Comparison of ENCODE assay signal across 8 mouse cellular contexts in the genomic region with DNA sequence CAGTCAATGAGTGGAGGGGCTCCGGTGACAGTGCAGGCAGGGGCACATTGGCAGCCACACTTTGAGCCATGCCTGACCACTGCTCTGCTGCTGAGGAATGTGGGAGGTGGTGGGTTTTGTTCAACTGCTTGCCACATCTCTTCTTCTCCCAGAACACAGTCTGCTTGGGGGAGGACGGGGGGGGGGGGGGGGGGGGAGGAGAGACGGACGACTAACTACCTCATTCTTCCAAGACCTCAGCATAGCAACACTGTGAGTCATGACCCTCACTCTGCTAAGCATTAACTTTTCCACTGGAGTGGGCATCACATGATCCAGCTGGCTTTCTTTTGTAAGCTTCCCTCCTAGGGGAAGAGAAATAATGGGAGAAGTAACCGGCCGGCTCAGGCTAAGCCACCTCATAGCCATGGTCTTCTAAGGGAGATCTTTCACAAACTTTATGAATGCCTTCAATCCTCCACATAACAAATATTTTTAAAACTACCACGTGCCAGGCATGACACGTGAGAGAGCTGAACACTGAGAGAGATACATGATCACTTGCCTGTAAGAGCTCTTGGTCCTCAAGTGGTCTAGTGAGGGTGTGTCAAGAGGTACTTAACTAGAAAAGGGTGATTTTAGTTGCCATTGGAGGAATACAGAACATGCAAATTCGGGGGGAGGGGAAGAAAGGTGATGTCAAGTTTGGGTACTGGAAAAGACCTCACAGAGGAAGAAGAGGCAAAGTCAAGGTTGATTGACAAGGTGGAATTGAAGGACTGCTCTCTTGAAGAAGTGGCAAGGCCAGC. TPM values are rescaled to one million over a fixed set of nuclear protein-coding genes. Genes with fewer than 3 reads are reported as not detected.
DNase-seq lines count a peak whose midpoint lies in the region; ATAC-seq lines count a peak whose summit lies in the region.

No protein-coding gene starts in this region.

- no peak overlapping the region for H3K4me3 ChIP-seq in forebrain, embryonic 10.5 days
- H3K4me3 ChIP-seq in forebrain, embryonic 11.5 days (ENCODE audit: low read depth, low read length) = no peak overlapping the region
- no peak overlapping the region for H3K4me3 ChIP-seq in embryonic facial prominence, embryonic 14.5 days (ENCODE audit: low read depth, low read length)
- H3K4me3 ChIP-seq in kidney, embryonic 14.5 days (ENCODE audit: low read length) = no peak overlapping the region
- H3K4me3 ChIP-seq in forebrain, embryonic 14.5 days (ENCODE audit: low read depth, low read length) = no peak overlapping the region

- no peaks in the 10 kb centered on the region for H3K27me3 ChIP-seq in forebrain, embryonic 10.5 days (ENCODE audit: poor library complexity, severe bottlenecking)
- H3K27me3 ChIP-seq in forebrain, embryonic 11.5 days (ENCODE audit: control insufficient read depth, insufficient read depth, low read length) = no peaks in the 10 kb centered on the region
- no peaks in the 10 kb centered on the region for H3K27me3 ChIP-seq in embryonic facial prominence, embryonic 14.5 days (replicated peaks; ENCODE audit: control insufficient read depth, insufficient read depth, low read length)
- no peaks in the 10 kb centered on the region for H3K27me3 ChIP-seq in kidney, embryonic 14.5 days (ENCODE audit: control insufficient read depth, insufficient read depth, low read length)
- no peaks in the 10 kb centered on the region for H3K27me3 ChIP-seq in forebrain, embryonic 14.5 days (replicated peaks; ENCODE audit: control insufficient read depth, insufficient read depth, low read length)

- H3K4me1 ChIP-seq in forebrain, embryonic 10.5 days = peaks cover 25% of the 10 kb centered on the region
- H3K4me1 ChIP-seq in forebrain, embryonic 11.5 days (replicated peaks; ENCODE audit: control insufficient read depth, insufficient read depth, low read length) = no peaks in the 10 kb centered on the region
- peaks cover 11% of the 10 kb centered on the region for H3K4me1 ChIP-seq in embryonic facial prominence, embryonic 14.5 days (ENCODE audit: control insufficient read depth, insufficient read depth, low read length)
- H3K4me1 ChIP-seq in kidney, embryonic 14.5 days (ENCODE audit: control insufficient read depth, insufficient read depth, low read length) = peaks cover 31% of the 10 kb centered on the region
- H3K4me1 ChIP-seq in forebrain, embryonic 14.5 days (ENCODE audit: control insufficient read depth, insufficient read depth, low read length) = no peaks in the 10 kb centered on the region

- no peak overlapping the region for H3K9ac ChIP-seq in forebrain, embryonic 11.5 days (ENCODE audit: low read length)
- H3K9ac ChIP-seq in embryonic facial prominence, embryonic 14.5 days (ENCODE audit: low read depth, low read length) = no peak overlapping the region
- H3K9ac ChIP-seq in kidney, embryonic 14.5 days (ENCODE audit: low read depth, low read length) = no peak overlapping the region
- no peak overlapping the region for H3K9ac ChIP-seq in forebrain, embryonic 14.5 days (ENCODE audit: low read length)

- H3K9me3 ChIP-seq in forebrain, embryonic 10.5 days = no peaks in the 10 kb centered on the region
- H3K9me3 ChIP-seq in forebrain, embryonic 11.5 days (ENCODE audit: control insufficient read depth, low read length) = no peaks in the 10 kb centered on the region
- no peaks in the 10 kb centered on the region for H3K9me3 ChIP-seq in embryonic facial prominence, embryonic 14.5 days (ENCODE audit: control insufficient read depth, low read length)
- H3K9me3 ChIP-seq in kidney, embryonic 14.5 days (ENCODE audit: control insufficient read depth, low read length) = no peaks in the 10 kb centered on the region
- no peaks in the 10 kb centered on the region for H3K9me3 ChIP-seq in forebrain, embryonic 14.5 days (replicated peaks; ENCODE audit: control insufficient read depth, low read length)

- no peak for DNase-seq in forebrain, embryonic 10.5 days (ENCODE audit: extremely low spot score, low spot score)
- no peak for DNase-seq in forebrain, embryonic 11.5 days (ENCODE audit: low spot score)
- peak; percentile 60 for DNase-seq in embryonic facial prominence, embryonic 14.5 days (ENCODE audit: low spot score)
- no peak for DNase-seq in thymus, adult 18-20 months
- DNase-seq in forebrain, embryonic 14.5 days (ENCODE audit: low spot score) = no peak

- ATAC-seq in forebrain, embryonic 11.5 days (replicated peaks; ENCODE audit: low FRiP score) = no peak; the same call in 1 of the 2 replicates
- ATAC-seq in embryonic facial prominence, embryonic 14.5 days (ENCODE audit: low read depth) = peak; percentile 65; the same call in 1 of the 2 replicates
- peak; percentile 76 for ATAC-seq in kidney, embryonic 14.5 days (ENCODE audit: low FRiP score, low TSS enrichment)
- peak; percentile 56 for ATAC-seq in megakaryocyte progenitor cell, adult 5-6 weeks (replicated peaks; ENCODE audit: poor library complexity)
- ATAC-seq in erythroid progenitor cell, adult 5-6 weeks (replicated peaks; ENCODE audit: low FRiP score, poor library complexity, severe bottlenecking) = no peak
- no peak for ATAC-seq in forebrain, embryonic 14.5 days

- peak overlapping the region; percentile 58; the same call in 1 of the 2 replicates for H3K27ac ChIP-seq in forebrain, embryonic 10.5 days
- H3K27ac ChIP-seq in forebrain, embryonic 11.5 days (ENCODE audit: low read depth, low read length) = no peak overlapping the region
- H3K27ac ChIP-seq in embryonic facial prominence, embryonic 14.5 days (replicated peaks; ENCODE audit: low read depth, low read length) = no peak overlapping the region
- H3K27ac ChIP-seq in kidney, embryonic 14.5 days (ENCODE audit: low read depth, low read length) = peak overlapping the region; percentile 94
- no peak overlapping the region for H3K27ac ChIP-seq in forebrain, embryonic 14.5 days (ENCODE audit: low read depth, low read length)

- 59% methylated on average over 7 of the region's 9 CpGs for WGBS in forebrain, embryonic 10.5 days
- WGBS in forebrain, embryonic 11.5 days = 57% methylated on average over 7 of the region's 9 CpGs
- 51% methylated on average over 8 of the region's 9 CpGs for WGBS in embryonic facial prominence, embryonic 14.5 days
- 60% methylated on average over 6 of the region's 9 CpGs for WGBS in kidney, embryonic 14.5 days
- 36% methylated on average over 8 of the region's 9 CpGs for WGBS in forebrain, embryonic 14.5 days

- H3K36me3 ChIP-seq in forebrain, embryonic 10.5 days (replicated peaks) = no peaks in the 10 kb centered on the region
- H3K36me3 ChIP-seq in forebrain, embryonic 11.5 days (ENCODE audit: control insufficient read depth, insufficient read depth, low read length) = no peaks in the 10 kb centered on the region
- H3K36me3 ChIP-seq in embryonic facial prominence, embryonic 14.5 days (ENCODE audit: control insufficient read depth, insufficient read depth, low read length) = no peaks in the 10 kb centered on the region
- H3K36me3 ChIP-seq in kidney, embryonic 14.5 days (ENCODE audit: control insufficient read depth, insufficient read depth, low read length) = no peaks in the 10 kb centered on the region
- H3K36me3 ChIP-seq in forebrain, embryonic 14.5 days (ENCODE audit: control insufficient read depth, insufficient read depth, low read length) = no peaks in the 10 kb centered on the region

- no peak overlapping the region for H3K4me2 ChIP-seq in forebrain, embryonic 11.5 days (ENCODE audit: low read depth, low read length, severe bottlenecking)
- no peak overlapping the region for H3K4me2 ChIP-seq in embryonic facial prominence, embryonic 14.5 days (ENCODE audit: low read depth, low read length)
- no peak overlapping the region for H3K4me2 ChIP-seq in kidney, embryonic 14.5 days (replicated peaks; ENCODE audit: low read depth, low read length)
- no peak overlapping the region for H3K4me2 ChIP-seq in forebrain, embryonic 14.5 days (ENCODE audit: low read length)

RNA-seq across cellular contexts. Expression of gene Myof, which starts 17.9 kb away (rescaled TPM):
- 1.9 and 2.3 TPM in 2 replicates for polyA plus RNA-seq in forebrain, embryonic 10.5 days (2016; fragmentation: Nextera tagmentation; extraction: Ambion mirVana)
- 4.7 and 4.9 TPM in 2 replicates for polyA plus RNA-seq in forebrain, embryonic 11.5 days (2014; fragmentation: Nextera tagmentation; extraction: Ambion mirVana)
- polyA plus RNA-seq in embryonic facial prominence, embryonic 14.5 days (2014; fragmentation: Nextera tagmentation; extraction: Ambion mirVana) = 24.0 and 24.6 TPM in 2 replicates
- 14.5 and 17.1 TPM in 2 replicates for polyA plus RNA-seq in kidney, embryonic 14.5 days (2014; fragmentation: Nextera tagmentation; extraction: Ambion mirVana)
- total RNA-seq in megakaryocyte progenitor cell, adult 5-6 weeks (2015) = 3.1 and 3.5 TPM in 2 replicates
- total RNA-seq in megakaryocyte progenitor cell, adult 5-6 weeks (2017) = 0.71 and 1.6 TPM in 2 replicates
- 0.84 and 1.8 TPM in 2 replicates for total RNA-seq in erythroid progenitor cell, adult 5-6 weeks (2015; ENCODE audit: low replicate concordance)
- total RNA-seq in erythroid progenitor cell, adult 5-6 weeks (2017; ENCODE audit: low replicate concordance) = 2.0 and 4.5 TPM in 2 replicates
- polyA plus RNA-seq in forebrain, embryonic 14.5 days (2014; fragmentation: Nextera tagmentation; extraction: Ambion mirVana) = 1.4 and 2.5 TPM in 2 replicates

RNA-seq across cellular contexts. Expression of gene Cep55, which starts 29.4 kb away (rescaled TPM):
- polyA plus RNA-seq in forebrain, embryonic 10.5 days (2016; fragmentation: Nextera tagmentation; extraction: Ambion mirVana) = 43.8 and 45.5 TPM in 2 replicates
- polyA plus RNA-seq in forebrain, embryonic 11.5 days (2014; fragmentation: Nextera tagmentation; extraction: Ambion mirVana) = 51.6 and 61.3 TPM in 2 replicates
- polyA plus RNA-seq in embryonic facial prominence, embryonic 14.5 days (2014; fragmentation: Nextera tagmentation; extraction: Ambion mirVana) = 18.2 and 23.0 TPM in 2 replicates
- 28.1 and 33.0 TPM in 2 replicates for polyA plus RNA-seq in kidney, embryonic 14.5 days (2014; fragmentation: Nextera tagmentation; extraction: Ambion mirVana)
- 46.9 and 58.5 TPM in 2 replicates for total RNA-seq in megakaryocyte progenitor cell, adult 5-6 weeks (2015)
- total RNA-seq in megakaryocyte progenitor cell, adult 5-6 weeks (2017) = 52.4 and 56.9 TPM in 2 replicates
- total RNA-seq in erythroid progenitor cell, adult 5-6 weeks (2015; ENCODE audit: low replicate concordance) = 1.7 and 9.7 TPM in 2 replicates
- total RNA-seq in erythroid progenitor cell, adult 5-6 weeks (2017; ENCODE audit: low replicate concordance) = 1.9 and 8.8 TPM in 2 replicates
- 21.2 and 21.8 TPM in 2 replicates for polyA plus RNA-seq in forebrain, embryonic 14.5 days (2014; fragmentation: Nextera tagmentation; extraction: Ambion mirVana)

Comparison
In these comparisons a context has a peak if more than half of its experiments do, and no peak if none do; other contexts are left out.
1. H3K27ac ChIP-seq: peak in forebrain, embryonic 10.5 days (single experiment) and kidney, embryonic 14.5 days (single experiment); none in forebrain, embryonic 11.5 days (single experiment), embryonic facial prominence, embryonic 14.5 days (single experiment) and forebrain, embryonic 14.5 days (single experiment).
2. ATAC-seq: peak in embryonic facial prominence, embryonic 14.5 days (single experiment), kidney, embryonic 14.5 days (single experiment) and megakaryocyte progenitor cell, adult 5-6 weeks (single experiment); none in forebrain, embryonic 11.5 days (single experiment), erythroid progenitor cell, adult 5-6 weeks (single experiment) and forebrain, embryonic 14.5 days (single experiment).